Mouse (Mus musculus) MN1 (cell line): ENCODE results near the gene Gm44965.
A peak's percentile ranks its signal among the peaks of the same experiment; 100 is the strongest.

Experiments
- DNase-seq: peaks from one replicate; pipeline ENCODE4 v3.0.0-alpha.2; 2016; ENCODE audit warnings: low spot score

The Gm44965 gene

DNA sequence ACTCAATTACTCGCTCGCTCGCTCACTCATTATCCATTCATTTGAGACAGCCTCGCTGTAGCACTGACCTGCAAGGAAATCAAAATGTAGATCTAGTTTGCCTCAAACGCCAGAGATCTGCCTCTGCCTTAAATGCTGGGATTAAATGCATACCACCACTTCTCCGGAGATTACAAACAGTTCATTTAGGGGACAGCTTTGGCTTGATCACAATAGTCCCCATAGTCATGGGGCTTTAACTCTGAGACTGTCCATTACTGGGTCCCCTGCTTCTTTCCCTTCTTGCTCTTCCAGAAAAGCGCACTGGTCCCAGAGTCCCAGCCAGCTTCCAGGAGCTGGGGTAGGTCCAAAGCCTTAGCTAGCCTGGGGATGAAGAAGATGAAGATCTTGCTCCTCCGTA lies 32.7 kb downstream of the Gm44965 start, which contains the start of gene AI854703:
AI854703 (plus strand) TSS at position 301 of the 400 bp plus-strand sequence.
- DNase-seq, result no peak

GRCm38 (mm10) chr6:48626984-48627383 lies 33.2 kb downstream of the Gm44965 start:
- DNase-seq, result peak; percentile 70

DNA sequence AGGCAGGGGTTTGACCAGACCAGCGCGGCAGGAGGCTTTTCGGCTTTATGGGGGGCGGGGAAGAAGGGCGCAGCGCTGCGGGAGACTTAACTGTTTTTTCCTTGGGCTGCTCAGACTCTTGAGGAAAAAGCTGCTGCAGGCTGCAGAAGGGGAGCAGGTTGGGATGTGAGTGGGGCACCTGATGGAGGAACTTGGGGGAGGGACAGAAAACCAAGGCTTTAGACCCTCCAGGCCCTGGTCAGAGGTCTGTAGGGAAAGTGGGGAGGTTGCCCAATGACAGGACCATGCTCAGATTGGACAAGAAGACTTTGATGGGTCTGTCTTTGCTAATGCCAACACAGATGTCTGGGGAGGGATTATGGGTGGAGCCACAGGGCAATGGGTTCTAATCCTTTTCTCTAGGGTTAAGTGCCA lies 33.8 kb downstream of the Gm44965 start:
- no peak for DNase-seq

- DNase-seq, result no peak
Observed at GRCm38 (mm10) chr6:48628377-48628776, 34.6 kb downstream of the Gm44965 start.

- no peak for DNase-seq
Observed at GRCm38 (mm10) chr6:48628808-48629660, 35.3 kb downstream of the Gm44965 start.

DNA sequence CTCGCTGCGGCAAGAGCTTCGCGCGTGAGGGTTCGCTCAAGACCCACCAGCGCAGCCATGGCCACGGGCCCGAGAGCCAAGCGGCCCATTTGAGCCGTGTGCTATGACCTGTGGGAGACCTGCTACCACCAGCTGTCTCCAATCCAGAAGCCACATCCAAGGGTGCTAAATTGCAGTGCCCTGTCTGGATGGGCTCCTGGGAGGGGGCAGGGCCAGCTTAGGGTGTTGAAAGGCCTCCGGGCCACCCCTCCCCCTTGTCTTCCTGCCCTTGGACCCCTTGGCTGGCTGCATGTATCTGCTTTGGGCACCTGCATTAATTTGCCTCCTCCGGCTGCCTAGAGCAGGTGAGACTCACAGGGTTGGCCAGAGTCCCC lies 35.9 kb downstream of the Gm44965 start:
- no peak for DNase-seq

GRCm38 (mm10) chr6:48630831-48631230 lies 37.1 kb downstream of the Gm44965 start:
- DNase-seq, result no peak

DNA sequence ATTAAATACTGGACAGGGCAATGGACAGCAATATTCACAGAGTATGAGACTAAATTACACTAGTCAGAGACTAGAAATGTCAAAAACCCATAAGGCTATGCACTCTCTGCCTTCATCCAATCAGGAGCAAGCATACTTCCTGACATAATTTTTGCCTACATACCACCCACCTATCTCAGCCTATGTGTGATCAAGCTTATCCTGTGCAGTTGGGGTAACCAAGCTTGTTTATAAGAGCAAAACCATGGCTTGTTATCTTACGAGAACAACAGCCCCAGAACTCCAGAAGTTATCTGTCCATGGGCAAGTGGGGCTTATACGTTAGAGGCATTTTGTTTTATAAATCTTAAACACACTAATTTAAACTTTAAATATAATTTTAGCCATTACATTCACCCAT lies 41.4 kb downstream of the Gm44965 start:
- no peak for DNase-seq

- no peak for DNase-seq
Observed at GRCm38 (mm10) chr6:48636515-48636914, 42.8 kb downstream of the Gm44965 start.

DNA sequence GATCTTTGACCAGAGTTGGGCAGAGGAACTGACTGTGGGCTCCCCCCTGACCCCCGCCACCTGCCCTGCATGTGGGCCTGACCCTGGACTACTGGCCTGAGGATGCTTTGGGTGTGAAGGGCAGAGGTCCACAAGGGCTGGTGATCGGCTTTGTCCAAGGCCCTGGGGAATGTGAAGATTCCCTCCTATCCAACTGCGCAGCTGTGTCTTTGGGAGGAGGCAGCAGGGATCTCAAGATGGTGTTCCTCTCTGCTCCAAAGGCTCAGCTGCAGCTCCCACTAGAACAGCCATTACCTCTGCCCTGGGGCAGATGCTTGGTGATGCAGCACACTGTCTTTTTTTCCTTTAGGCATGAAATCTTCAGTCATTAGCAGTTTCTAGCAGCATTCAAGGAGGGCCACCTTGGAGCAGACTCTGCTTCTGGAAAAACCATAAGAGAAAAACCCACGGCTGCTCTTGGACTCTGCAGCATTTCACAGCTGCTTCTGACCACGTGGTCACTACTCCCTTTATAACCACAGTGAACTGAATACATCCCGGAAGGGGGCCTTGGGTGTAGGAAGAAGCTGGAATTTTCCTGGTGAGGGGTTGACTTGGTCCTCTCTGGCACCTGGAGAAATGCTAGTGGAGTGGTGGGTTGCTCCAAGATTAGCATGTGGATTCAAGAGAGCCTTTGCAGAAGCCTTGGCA lies 44.2 kb downstream of the Gm44965 start:
- no peak for DNase-seq

- no peak for DNase-seq
Observed at GRCm38 (mm10) chr6:48638553-48638952, 44.8 kb downstream of the Gm44965 start.

DNA sequence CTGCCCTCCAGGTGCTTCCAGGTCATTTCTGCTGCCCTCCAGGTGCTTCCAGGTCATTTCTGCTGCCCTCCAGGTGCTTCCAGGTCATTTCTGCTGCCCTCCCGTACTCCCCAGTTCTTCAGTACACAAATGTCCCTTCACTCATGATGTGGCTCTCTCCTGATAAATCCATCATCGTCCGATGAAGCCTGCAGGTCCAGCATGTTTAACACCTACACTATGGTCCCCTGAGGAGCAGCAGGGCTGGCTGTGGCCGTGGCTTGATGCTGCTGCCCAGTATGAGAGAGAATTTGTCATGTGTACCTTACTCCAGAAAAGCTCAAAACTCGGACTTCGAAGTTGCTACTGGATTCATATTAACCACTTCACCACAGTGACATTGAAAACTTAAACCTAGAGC lies 47.6 kb downstream of the Gm44965 start:
- no peak for DNase-seq

DNA sequence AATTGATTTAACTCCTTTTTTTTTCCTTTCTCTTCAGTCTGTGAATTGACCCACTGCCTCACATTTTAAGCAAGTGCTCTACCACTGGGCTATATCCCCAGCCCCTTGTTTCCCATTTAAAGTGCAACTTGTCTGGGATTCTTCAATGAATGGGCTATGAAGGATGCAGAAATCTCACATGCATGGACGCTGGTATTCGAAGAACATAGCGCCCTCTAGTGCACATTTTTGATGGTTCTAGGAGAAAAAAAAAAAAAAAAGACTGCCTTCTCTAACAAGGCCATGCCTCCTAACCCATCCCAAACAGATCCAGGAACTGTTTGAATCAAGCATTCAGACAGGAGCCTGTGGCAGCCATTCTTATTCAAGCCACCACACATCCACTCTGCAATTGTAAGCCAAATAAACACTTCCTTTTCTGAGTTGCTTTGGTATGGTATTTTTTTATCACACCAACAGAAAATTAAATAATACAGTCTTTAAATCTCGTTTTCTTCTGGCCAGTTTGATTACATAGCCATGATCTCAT lies 49.1 kb downstream of the Gm44965 start:
- DNase-seq, result peak; percentile 83

- DNase-seq, result peak; percentile 61
Observed at GRCm38 (mm10) chr6:48645660-48646308, 52.0 kb downstream of the Gm44965 start.

GRCm38 (mm10) chr6:48646309-48646690 lies 52.6 kb downstream of the Gm44965 start:
- no peak for DNase-seq

GRCm38 (mm10) chr6:48646995-48647394 lies 53.3 kb downstream of the Gm44965 start, which contains the start of gene Gimap8:
Gene Gimap8 (plus strand): TSS chr6:48647234.
- DNase-seq, result peak; percentile 13

DNA sequence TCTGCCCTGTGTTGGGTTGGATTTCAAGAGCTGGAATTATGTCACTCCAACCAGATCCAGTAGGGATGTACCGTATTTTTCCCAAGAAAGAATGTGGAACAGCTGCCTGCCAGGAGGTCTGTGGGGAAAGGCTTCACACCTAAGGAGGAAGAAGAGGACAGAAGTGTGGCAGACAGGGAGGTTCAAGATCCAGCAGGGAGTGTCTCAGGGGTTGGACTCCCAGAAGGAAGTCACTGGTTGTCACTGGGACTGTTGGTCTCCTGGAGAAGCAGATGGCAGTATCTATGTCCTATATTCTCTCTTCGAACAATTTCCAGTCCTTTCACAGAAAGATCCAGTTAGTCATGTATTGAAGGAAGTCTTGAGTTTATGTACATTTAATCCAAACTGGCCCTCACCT lies 53.9 kb downstream of the Gm44965 start:
- DNase-seq, result no peak

DNA sequence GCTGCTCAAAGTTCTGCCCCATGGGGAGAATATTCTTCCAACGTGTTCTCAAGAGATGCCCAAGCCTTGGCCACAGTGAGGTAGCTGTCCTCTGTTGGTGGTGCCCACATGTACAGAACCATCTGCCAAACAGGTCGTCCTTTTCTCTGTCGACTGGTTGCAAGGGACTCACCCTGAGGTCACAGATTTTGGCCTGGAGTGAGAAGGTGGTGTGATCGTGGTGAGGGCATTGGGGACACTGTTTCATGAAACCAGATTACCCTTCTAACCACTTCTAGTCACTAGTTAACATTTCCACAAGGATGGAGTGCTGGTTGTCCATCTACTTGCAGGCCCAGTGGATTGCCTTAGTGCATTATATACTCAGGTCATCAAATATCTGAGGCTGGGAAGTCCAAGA lies 55.0 kb downstream of the Gm44965 start:
- DNase-seq, result no peak

DNA sequence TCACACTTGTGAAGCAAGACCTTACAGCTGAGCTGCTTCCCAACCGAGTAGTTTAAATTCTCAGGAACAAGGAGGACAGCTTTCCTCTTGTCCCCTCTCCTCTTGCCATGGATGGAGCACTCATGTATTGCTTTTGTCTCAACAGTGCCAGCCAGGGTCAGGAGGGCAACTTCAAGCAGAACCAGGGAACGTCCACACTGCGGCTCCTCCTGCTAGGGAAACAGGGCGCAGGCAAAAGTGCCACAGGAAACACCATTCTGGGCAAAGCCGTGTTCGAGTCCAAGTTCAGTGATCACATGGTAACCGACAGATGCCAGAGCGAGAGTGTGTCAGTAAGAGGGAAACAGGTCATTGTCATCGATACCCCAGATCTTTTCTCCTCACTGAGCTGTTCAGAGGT lies 56.3 kb downstream of the Gm44965 start:
- no peak for DNase-seq

GRCm38 (mm10) chr6:48658721-48659120 lies 65.0 kb downstream of the Gm44965 start:
- no peak for DNase-seq

DNA sequence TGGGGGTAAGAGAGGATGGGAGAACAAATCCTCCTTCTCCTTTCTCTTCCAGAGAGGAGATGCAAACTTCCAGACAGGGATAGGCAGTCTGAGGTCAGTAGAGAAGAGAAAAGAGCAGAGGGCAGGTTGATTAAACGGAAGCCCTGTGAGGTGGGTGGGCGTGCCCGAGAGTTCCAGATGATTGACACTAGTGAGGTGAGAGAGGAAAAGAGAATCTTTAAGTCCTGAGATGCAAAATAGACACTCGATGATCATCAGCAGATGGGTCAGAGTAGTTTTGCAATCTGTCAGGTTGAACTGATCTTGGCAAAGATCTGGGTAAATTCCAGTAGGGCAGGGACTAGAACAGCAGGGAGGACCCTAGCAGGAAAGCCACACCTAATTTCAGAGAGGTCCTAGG lies 71.0 kb downstream of the Gm44965 start:
- no peak for DNase-seq

DNA sequence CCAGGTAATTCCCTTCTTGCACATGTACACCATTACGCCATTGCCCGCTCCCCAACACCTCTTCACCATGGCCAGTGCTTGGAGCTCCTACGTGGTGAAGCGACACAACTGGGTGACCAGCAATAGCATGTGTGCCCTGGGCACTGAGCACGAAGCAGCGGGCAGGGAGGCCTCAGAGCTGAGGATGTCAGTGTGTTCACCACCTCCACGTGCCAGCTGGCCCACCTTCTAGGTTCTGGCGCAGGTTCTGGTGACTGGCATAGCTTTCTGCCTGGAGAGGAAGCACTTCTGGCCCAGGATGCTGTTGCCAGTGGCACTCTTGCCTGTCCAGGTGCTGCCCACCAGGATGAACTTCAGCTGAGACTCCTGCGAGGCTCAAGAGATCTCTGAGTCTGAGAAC lies 71.7 kb downstream of the Gm44965 start:
- DNase-seq, result no peak

GRCm38 (mm10) chr6:48666159-48666586 lies 72.4 kb downstream of the Gm44965 start:
- no peak for DNase-seq
